Mouse (Mus musculus) embryonic facial prominence, embryonic 14.5 days (tissue): Measurements from ENCODE around the gene Cdh15. TPM values are rescaled to one million over a fixed set of nuclear protein-coding genes. Genes with fewer than 3 reads are reported as not detected.
A peak's percentile ranks its signal among the peaks of the same experiment; 100 is the strongest.

ENCODE experiments used
- ATAC-seq: fragments of 200-750 bp; cut with Nextera tagmentation; 2 replicates; pipeline ENCODE4 v1.8.0; 2017; ENCODE audit warnings: low read depth, moderate number of reproducible peaks, moderate TSS enrichment
- DNase-seq: peaks from one replicate; pipeline ENCODE4 v3.0.0-alpha.2; 2015; ENCODE audit warnings: low spot score
- H3K27ac ChIP-seq: fragments of 300-500 bp; sonication (generic); replicated peaks from 2 replicates; pipeline ENCODE4 v1.5.1; 2014; ENCODE audit warnings: low read depth, mild to moderate bottlenecking, low read length, moderate library complexity
- H3K27me3 ChIP-seq: fragments of 300-500 bp; sonication (generic); replicated peaks from 2 replicates; pipeline ENCODE4 v1.6.1; 2014; ENCODE audit warnings: low read length; ENCODE audit not compliant: control insufficient read depth, insufficient read depth
- H3K36me3 ChIP-seq: fragments of 300-500 bp; sonication (generic); 2 replicates; pipeline ENCODE4 v1.6.1; 2014; ENCODE audit warnings: low read length, mixed read lengths; ENCODE audit not compliant: control insufficient read depth, insufficient read depth
- H3K4me1 ChIP-seq: fragments of 300-500 bp; sonication (generic); 2 replicates; pipeline ENCODE4 v1.6.1; 2014; ENCODE audit warnings: antibody characterized with exemption, low read length; ENCODE audit not compliant: control insufficient read depth, insufficient read depth
- H3K4me2 ChIP-seq: fragments of 300-500 bp; sonication (generic); 2 replicates; pipeline ENCODE4 v1.6.1; 2014; ENCODE audit warnings: low read depth, mild to moderate bottlenecking, low read length, moderate library complexity, mixed read lengths
- H3K4me3 ChIP-seq: fragments of 300-500 bp; sonication (generic); 2 replicates; pipeline ENCODE4 v1.5.1; 2014; ENCODE audit warnings: low read depth, mild to moderate bottlenecking, low read length
- H3K9ac ChIP-seq: fragments of 300-500 bp; sonication (generic); 2 replicates; pipeline ENCODE4 v1.6.1; 2014; ENCODE audit warnings: low read depth, mild to moderate bottlenecking, low read length, moderate library complexity, mixed read lengths
- H3K9me3 ChIP-seq: fragments of 300-500 bp; sonication (generic); 2 replicates; pipeline ENCODE4 v1.6.1; 2016; ENCODE audit warnings: low read length; ENCODE audit not compliant: control insufficient read depth
- WGBS: fragments of 180-500 bp; shearing (Covaris S2); extraction: QIAGEN DNeasy Blood & Tissue Kit; methylation state at CpG from one replicate; pipeline ENCODE4 v1.1.7; 2014; 5-methylcytosine and 5-hydroxymethylcytosine counted together
- polyA plus RNA-seq: library from polyadenylated mRNA; unstranded; fragments of >200 nt; fragmentation: Nextera tagmentation; extraction: Ambion mirVana; gene quantifications from 2 replicates; pipeline ENCODE4 v1.2.1, GENCODE M21; 2014

Cdh15 gene
- polyA plus RNA-seq, 1 experiment from 2014 or later: 34.5 TPM

DNA sequence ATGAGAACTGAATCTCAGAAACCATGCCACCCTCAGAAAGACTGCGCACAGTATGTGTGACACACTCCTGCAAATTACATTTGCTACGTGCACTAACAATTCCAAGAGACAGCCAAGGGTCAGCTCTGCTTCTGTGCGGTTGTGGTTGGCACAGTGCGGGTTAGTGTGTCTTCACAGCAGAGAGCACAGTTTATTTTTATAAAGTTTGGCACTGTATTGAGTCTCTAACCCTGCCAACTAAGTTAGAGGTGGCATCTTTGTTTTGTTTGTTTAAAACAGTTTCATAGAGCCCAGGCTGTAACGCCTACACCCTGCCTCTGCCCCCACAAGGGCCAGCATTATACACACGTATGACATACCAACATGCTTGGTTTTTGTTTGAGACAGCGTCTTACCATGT, 53.7 kb downstream of the Cdh15 start:
- H3K27me3 ChIP-seq: no peaks in the 10 kb centered on the region
- no peak overlapping the region for H3K9ac ChIP-seq
- H3K4me1 ChIP-seq: no peaks in the 10 kb centered on the region
- 88% methylated on average over 7 of the region's 7 CpGs for WGBS
- H3K4me2 ChIP-seq: no peak overlapping the region
- no peaks in the 10 kb centered on the region for H3K9me3 ChIP-seq
- no peak for DNase-seq
- ATAC-seq: no peak
- H3K4me3 ChIP-seq: no peak overlapping the region
- H3K36me3 ChIP-seq: peaks cover 34% of the 10 kb centered on the region
- no peak overlapping the region for H3K27ac ChIP-seq

DNA sequence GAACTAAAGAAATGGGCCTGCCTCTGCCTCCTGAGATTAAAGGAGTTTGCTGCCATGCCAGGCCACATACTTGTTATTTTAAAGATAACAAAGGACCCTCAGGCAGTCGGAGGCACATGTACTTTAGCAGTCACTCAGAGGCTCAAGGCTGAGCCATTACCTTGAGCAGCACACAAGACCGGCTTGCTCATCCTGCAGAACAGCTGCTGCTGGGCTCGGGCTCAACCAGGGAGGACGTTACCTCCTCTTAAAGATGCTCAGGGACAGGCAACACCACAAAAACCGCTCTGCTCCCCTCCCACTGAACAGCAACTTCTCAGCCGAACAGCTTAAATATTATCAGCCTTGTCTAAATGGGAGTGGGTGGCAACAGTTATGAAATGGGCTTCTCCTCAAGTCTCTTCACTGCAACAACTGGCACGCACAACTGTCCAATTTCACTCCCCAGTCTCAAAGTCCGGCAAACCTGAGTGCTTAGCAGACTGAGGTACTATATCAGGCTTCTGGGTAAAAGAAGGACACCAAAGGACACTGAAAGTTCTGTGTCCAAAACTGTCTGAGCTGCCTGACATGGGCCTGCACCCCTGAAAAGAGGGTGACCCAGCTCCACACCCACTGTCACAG, 54.2 kb downstream of the Cdh15 start:
- Histone ChIP-seq H3K27ac (no peak overlapping the region), H3K36me3 (peaks cover 30% of the 10 kb centered on the region), H3K9ac (no peak overlapping the region), H3K9me3 (no peaks in the 10 kb centered on the region), H3K4me1 (no peaks in the 10 kb centered on the region), H3K4me3 (no peak overlapping the region), H3K27me3 (no peaks in the 10 kb centered on the region), H3K4me2 (no peak overlapping the region)
- ATAC-seq (no peak), DNase-seq (no peak)
- 88% methylated on average over 8 of the region's 8 CpGs for WGBS

DNA sequence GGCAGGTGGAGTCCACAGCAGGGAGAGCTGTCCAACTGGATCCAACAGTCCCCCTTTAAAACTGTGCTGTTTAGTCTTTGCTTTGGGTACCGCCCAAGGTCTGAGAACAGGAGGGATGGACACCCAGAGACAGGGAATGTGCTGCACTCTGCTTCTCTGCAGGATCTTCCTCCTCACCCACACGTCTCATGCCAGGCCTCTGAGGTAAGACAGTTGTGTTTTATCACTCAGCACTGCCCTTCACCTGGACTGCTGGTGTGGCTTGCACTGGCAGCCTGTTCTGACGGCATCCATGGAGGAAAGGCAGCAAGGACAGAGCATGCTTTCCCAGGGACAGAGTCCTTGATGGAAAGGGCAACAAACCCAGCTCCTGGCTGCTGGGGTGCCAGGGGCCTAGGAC, 54.8 kb downstream of the Cdh15 start:
- no peaks in the 10 kb centered on the region for H3K4me1 ChIP-seq
- ATAC-seq (no peak), DNase-seq (no peak)
- H3K4me2 ChIP-seq: no peak overlapping the region
- no peaks in the 10 kb centered on the region for H3K27me3 ChIP-seq
- no peak overlapping the region for H3K9ac ChIP-seq
- no peak overlapping the region for H3K27ac ChIP-seq
- H3K4me3 ChIP-seq: no peak overlapping the region
- peaks cover 30% of the 10 kb centered on the region for H3K36me3 ChIP-seq
- no peaks in the 10 kb centered on the region for H3K9me3 ChIP-seq
- 81% methylated on average over 3 of the region's 3 CpGs for WGBS

DNA sequence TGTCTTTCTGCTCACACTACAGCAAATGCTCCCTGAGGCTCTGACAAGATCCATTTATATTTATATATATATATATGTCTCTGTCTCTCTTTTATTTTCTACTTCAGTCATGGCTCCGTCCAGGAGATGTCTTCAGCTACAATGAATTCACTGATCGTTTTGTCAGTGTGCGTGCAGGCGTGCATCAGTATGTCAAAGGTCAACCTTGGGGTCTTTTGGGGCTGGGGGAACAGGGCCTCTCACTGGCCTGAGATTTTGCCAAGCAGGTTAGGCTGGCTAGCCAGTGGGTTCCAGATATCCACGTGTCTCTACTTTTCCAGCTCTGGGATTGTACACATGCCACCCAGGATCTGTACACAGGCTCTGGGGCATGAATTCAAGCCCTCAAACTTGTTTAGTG, 55.2 kb downstream of the Cdh15 start:
- no peaks in the 10 kb centered on the region for H3K27me3 ChIP-seq
- H3K4me2 ChIP-seq: no peak overlapping the region
- no peak overlapping the region for H3K4me3 ChIP-seq
- no peaks in the 10 kb centered on the region for H3K9me3 ChIP-seq
- DNase-seq: no peak
- H3K36me3 ChIP-seq: peaks cover 29% of the 10 kb centered on the region
- 70% methylated on average over 5 of the region's 5 CpGs for WGBS
- ATAC-seq: no peak
- H3K27ac ChIP-seq: no peak overlapping the region
- H3K4me1 ChIP-seq: no peaks in the 10 kb centered on the region
- no peak overlapping the region for H3K9ac ChIP-seq

DNA sequence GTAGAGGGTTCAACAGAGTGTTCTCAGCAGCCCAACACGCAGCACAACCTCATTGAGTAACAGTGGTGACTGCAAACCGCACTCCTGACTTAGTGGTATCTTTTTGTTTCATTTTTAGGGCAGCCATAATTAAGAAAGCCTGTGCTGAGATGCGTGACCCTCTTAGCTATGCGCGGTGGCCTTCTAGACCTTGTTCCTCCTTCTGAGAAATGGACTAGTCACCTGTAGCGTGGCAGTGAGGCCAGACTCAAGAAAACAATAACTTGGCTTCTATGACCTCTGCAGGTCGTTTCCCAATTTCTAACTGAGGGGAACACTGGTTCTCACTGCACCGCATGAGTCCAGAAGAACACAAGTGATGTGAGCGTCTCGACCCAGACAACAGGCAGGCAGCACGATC, 56.7 kb downstream of the Cdh15 start:
- WGBS: 89% methylated on average over 11 of the region's 11 CpGs
- Histone ChIP-seq H3K4me3 (no peak overlapping the region), H3K27me3 (no peaks in the 10 kb centered on the region), H3K4me2 (no peak overlapping the region), H3K4me1 (no peaks in the 10 kb centered on the region), H3K27ac (no peak overlapping the region), H3K9me3 (no peaks in the 10 kb centered on the region), H3K9ac (no peak overlapping the region), H3K36me3 (peaks cover 27% of the 10 kb centered on the region)
- ATAC-seq: no peak
- no peak for DNase-seq

DNA sequence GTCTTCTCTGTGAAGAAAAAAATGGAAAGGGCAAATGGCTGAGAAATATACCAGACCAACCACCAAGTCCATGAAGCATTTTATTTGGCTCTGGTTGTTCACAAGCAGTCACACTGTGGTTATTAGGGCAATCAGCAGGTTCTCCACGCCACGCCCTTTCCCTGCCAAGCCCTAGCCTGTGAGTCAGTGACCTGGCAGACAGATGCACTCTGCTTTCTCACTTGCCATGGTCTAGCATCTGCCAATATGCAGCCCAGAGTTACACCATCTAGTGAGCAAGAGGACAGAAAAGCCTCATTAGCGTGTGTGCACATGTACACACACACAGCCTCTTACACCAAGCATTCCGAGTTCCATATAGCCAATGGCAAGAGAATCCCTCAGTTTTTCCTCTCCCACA, 57.6 kb downstream of the Cdh15 start:
- Histone ChIP-seq H3K9me3 (no peaks in the 10 kb centered on the region), H3K9ac (no peak overlapping the region), H3K27ac (no peak overlapping the region), H3K4me3 (no peak overlapping the region), H3K4me1 (no peaks in the 10 kb centered on the region), H3K36me3 (peaks cover 23% of the 10 kb centered on the region), H3K27me3 (no peaks in the 10 kb centered on the region), H3K4me2 (no peak overlapping the region)
- ATAC-seq (no peak), DNase-seq (no peak)
- WGBS: 90% methylated on average over 4 of the region's 4 CpGs

DNA sequence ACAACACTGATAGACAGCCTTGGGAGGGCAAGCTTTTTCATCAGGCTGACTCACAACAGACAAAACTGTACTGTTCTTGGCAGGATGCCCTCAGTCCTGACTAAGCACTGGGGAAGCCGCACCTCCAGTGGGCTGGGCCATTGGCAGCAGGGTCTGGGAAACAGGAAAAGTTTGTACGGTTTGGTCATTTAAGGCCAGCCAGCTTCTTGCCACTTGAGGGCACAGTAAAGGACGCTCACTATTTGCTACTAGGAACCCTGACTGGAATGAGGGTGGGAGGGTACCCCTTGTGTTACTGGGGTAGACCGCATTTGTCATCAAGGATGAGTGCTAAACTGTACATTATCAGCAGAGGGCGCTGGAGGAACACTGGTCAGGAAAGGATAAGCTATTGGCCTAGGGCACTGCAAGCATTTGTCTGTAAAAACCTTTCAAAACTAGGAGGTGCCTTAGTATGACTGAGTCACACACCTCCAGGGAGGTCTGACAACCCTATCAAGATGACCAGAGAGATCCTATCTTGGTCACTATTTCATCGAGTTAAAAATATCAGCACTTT, 58.8 kb downstream of the Cdh15 start:
- Histone ChIP-seq H3K9ac (no peak overlapping the region), H3K27me3 (no peaks in the 10 kb centered on the region), H3K4me1 (no peaks in the 10 kb centered on the region), H3K27ac (no peak overlapping the region), H3K36me3 (peaks cover 23% of the 10 kb centered on the region), H3K9me3 (no peaks in the 10 kb centered on the region), H3K4me2 (no peak overlapping the region), H3K4me3 (no peak overlapping the region)
- 40% methylated on average over 6 of the region's 6 CpGs for WGBS
- peak; percentile 87 for DNase-seq
- ATAC-seq: peak; percentile 72

DNA sequence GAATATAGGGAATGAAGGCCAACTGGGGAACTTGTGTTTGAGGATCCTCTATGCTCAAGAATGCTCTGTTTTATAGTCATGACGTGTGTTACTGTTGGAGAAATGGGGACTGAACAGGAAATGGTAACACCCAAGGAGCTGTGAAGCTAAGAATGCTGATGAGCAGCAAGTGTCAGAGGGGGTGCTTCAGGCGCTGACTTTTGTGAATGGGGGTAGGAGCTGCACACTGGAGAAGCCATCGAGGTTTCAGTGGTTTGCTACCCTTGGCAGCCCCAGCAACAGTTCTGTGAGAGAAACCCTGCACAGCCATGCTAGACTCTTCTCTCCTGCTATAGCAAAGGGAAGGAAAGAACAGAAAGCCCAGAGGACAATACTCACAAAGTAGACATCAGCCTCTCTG, 64.4 kb downstream of the Cdh15 start:
- Histone ChIP-seq H3K9me3 (no peaks in the 10 kb centered on the region), H3K27ac (no peak overlapping the region), H3K9ac (no peak overlapping the region), H3K4me2 (no peak overlapping the region), H3K27me3 (no peaks in the 10 kb centered on the region), H3K4me1 (peaks cover 4% of the 10 kb centered on the region), H3K36me3 (peaks cover 52% of the 10 kb centered on the region), H3K4me3 (no peak overlapping the region)
- ATAC-seq (no peak), DNase-seq (no peak)
- whole genome bisulfite sequencing: 83% methylated on average over 3 of the region's 3 CpGs

DNA sequence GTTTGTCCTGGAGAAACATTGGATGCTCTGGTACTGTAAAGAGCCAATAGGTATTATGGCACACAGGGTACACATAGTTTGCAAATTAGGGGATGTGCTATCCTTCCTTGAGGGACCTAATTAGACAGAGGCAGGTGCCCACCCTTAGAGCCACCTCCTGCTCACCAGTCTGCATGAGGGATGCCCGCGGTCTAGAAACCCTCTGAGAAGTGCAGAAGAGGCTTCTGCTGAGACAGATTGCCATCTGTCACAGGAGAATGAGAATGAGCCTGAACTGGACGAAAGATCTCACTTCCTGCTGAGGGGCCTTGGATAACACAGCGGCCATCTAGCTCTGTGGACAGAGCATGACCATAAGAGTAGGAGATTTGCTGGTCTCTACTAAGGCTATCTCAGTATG, 65.1 kb downstream of the Cdh15 start:
- no peak for ATAC-seq
- 90% methylated on average over 4 of the region's 4 CpGs for WGBS

More for the DNA sequence above, 65.1 kb downstream of the Cdh15 start:
- Histone ChIP-seq H3K27me3 (no peaks in the 10 kb centered on the region), H3K36me3 (peaks cover 45% of the 10 kb centered on the region), H3K4me1 (peaks cover 12% of the 10 kb centered on the region), H3K9ac (no peak overlapping the region), H3K4me2 (no peak overlapping the region), H3K4me3 (no peak overlapping the region), H3K27ac (no peak overlapping the region), H3K9me3 (no peaks in the 10 kb centered on the region)
- DNase-seq: no peak
